Mouse (Mus musculus) embryonic fibroblast, embryonic 13.5 days (primary cell): ENCODE measurements around the gene Prf1.

Experiments used
- CTCF ChIP-seq: IDR thresholded peaks from 2 replicates; pipeline ENCODE4 v1.5.1; 2011; ENCODE audit warnings: mild to moderate bottlenecking, control low read depth, low read length, moderate library complexity, borderline replicate concordance; ENCODE audit not compliant: insufficient read depth
- POLR2A ChIP-seq: IDR thresholded peaks from 2 replicates; pipeline ENCODE4 v1.6.1; 2011; ENCODE audit warnings: low read depth, mild to moderate bottlenecking, control low read depth, low read length, moderate library complexity

DNA sequence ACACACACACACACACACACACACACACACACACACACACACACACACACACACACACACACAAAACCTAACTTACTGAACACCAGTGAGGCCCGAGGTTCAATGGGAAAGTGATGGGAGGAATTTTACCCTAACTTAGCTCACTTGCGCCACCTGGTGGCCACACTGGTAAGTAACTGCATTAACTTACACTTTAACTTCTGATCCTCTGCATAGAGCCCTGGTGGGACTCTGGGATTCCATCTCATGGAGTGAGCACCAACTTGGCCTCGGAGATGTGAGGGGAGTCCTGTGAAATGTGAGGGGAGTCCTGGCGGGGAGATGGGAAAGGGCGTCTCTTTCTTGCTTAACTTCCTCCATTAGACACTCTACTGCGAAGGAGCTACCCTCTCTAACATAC is 38.5 kb downstream of the Prf1 start:
- peak; percentile 30; the same call in 1 of the 2 replicates for TF ChIP-seq CTCF
- TF ChIP-seq POLR2A, result no peak
